Mouse (Mus musculus): ENCODE results near the gene Bag6.
A peak's percentile ranks its signal among the peaks of the same experiment; 100 is the strongest.

Bag6 gene

DNA sequence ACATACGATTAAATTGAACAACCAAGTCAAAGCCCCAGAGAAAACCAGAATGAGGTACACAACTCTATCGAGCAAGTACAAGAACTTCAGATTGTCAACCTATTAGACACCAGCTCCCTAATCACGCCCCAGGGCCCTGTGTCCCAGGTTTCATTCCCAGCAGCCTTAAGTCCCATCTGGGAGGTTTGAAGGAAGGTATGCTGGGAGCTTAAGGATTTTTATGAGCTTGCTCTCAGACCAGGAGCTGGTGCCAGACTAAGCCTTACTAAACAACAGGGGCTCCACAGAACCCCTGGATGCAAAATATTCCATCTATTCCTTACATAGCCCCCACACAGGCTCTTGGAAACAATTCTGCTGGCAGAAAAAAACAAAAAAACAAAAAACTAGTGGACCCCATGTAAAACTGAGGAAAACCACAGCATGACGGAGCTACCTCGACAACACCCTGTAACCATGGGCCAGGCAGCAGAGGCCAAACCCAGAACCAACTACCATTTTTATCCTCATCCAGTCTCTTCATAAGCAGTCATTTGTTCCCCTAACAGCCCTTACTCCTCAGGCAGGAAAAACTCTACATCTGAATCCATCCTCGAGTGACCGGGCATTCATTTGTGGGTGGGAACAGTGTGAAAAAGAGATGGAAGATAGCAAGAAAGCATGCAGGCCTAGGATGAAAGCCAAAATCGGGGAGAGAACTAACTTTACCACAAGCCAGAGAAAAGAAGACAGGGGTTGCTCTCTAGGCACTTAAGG, 28.5 kb downstream of the Bag6 start:
- peaks cover 21% of the 10 kb centered on the region for H3K36me3 ChIP-seq (ENCODE audit: control insufficient read depth, insufficient read depth, low read length, poor library complexity, severe bottlenecking)
- no peak for DNase-seq (ENCODE audit: low read depth, low spot score)

GRCm38 (mm10) chr17:35164218-35164567, 29.2 kb downstream of the Bag6 start:
- H3K36me3 ChIP-seq (ENCODE audit: control insufficient read depth, insufficient read depth, low read length, poor library complexity, severe bottlenecking), result peaks cover 15% of the 10 kb centered on the region
- no peaks in the 10 kb centered on the region for H3K27me3 ChIP-seq (ENCODE audit: control insufficient read depth, insufficient read depth, low read length, poor library complexity, severe bottlenecking)
- no peak for DNase-seq (ENCODE audit: low read depth, low spot score)

More for the DNA sequence above, 28.5 kb downstream of the Bag6 start:
- no peaks in the 10 kb centered on the region for H3K27me3 ChIP-seq (ENCODE audit: control insufficient read depth, insufficient read depth, low read length, poor library complexity, severe bottlenecking)

GRCm38 (mm10) chr17:35164568-35165450, 29.8 kb downstream of the Bag6 start, which contains the start of gene Prrc2a:
TSS of gene Prrc2a (minus strand) at chr17:35164897.
- DNase-seq (ENCODE audit: low read depth, low spot score), result peak; percentile 98
- Histone ChIP-seq H3K27me3 (ENCODE audit: control insufficient read depth, insufficient read depth, low read length, poor library complexity, severe bottlenecking) (no peaks in the 10 kb centered on the region), H3K36me3 (ENCODE audit: control insufficient read depth, insufficient read depth, low read length, poor library complexity, severe bottlenecking) (peaks cover 12% of the 10 kb centered on the region)

DNA sequence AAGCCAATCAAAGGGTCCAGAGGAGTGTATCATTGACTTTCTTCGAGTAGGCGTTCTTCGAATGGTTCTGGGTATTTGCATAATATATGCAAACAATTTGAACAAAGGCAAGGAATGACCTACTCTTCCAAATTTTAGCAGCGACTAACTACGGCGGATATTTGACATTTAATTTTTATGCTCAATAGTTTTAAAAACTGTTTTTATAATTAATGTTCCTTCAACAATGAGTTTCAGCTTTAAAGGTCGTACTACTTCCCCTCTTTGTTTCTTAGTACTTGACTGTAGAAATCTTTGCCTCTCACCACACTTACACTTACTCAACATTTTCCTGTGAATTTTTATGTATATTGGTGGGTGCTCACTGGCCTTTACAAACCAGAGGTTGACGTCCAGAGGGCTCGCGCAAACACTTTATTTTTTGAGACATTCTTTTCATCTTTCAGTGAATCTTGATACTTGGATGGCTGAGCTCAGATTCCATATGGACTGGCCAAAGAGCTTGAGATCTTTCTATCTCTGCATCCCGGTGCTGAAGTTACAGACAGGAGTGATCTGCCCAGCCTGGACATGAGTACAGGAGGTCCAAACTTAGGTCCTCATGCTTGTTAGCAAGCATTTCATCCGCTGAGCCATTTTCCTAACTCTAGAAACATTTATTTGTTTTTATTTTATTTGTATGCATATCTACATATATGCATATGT, 30.6 kb downstream of the Bag6 start:
- Histone ChIP-seq H3K27me3 (ENCODE audit: control insufficient read depth, insufficient read depth, low read length, poor library complexity, severe bottlenecking) (no peaks in the 10 kb centered on the region), H3K36me3 (ENCODE audit: control insufficient read depth, insufficient read depth, low read length, poor library complexity, severe bottlenecking) (peaks cover 5% of the 10 kb centered on the region)
- no peak for DNase-seq (ENCODE audit: low read depth, low spot score)

DNA sequence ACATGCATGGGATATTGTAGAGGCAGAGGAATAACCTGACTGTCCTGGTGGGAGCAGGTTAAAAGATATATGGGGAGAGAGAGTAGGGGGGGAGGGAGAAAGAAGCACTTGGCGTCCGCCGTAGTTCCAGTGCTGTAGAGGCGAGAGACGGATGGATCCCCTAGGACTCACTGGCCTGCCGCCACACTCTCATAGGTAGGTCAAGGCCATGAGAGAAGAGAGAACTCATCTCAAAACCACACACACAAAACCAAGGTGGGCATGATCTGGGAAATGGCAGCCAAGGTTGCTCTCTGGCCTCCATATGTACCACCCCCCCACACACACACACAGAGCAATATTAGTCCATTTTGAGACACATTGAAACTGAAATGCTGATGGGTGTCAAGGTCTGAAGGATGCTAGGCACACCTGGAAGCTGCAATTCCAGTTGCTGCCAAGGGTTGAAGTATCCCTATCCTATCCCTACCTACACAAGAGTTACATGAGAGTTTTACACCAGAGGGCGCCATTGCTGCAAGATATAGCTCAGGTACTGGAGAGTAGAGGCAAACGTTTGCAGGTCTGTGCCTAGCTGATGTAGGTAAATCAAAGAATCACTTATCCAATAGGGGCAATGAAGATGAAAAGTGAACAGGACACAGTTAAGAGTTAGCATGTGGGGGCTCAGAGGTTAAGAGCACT, 31.5 kb downstream of the Bag6 start:
- H3K36me3 ChIP-seq (ENCODE audit: control insufficient read depth, insufficient read depth, low read length, poor library complexity, severe bottlenecking), result no peaks in the 10 kb centered on the region; the same call in 1 of the 2 replicates
- DNase-seq (ENCODE audit: low read depth, low spot score), result peak; percentile 93
- H3K27me3 ChIP-seq (ENCODE audit: control insufficient read depth, insufficient read depth, low read length, poor library complexity, severe bottlenecking), result no peaks in the 10 kb centered on the region

GRCm38 (mm10) chr17:35167794-35168193, 32.8 kb downstream of the Bag6 start:
- no peaks in the 10 kb centered on the region for H3K36me3 ChIP-seq (ENCODE audit: control insufficient read depth, insufficient read depth, low read length, poor library complexity, severe bottlenecking)
- no peaks in the 10 kb centered on the region for H3K27me3 ChIP-seq (ENCODE audit: control insufficient read depth, insufficient read depth, low read length, poor library complexity, severe bottlenecking)
- no peak for DNase-seq (ENCODE audit: low read depth, low spot score)

- Histone ChIP-seq H3K27me3 (ENCODE audit: control insufficient read depth, insufficient read depth, low read length, poor library complexity, severe bottlenecking) (no peaks in the 10 kb centered on the region), H3K36me3 (ENCODE audit: control insufficient read depth, insufficient read depth, low read length, poor library complexity, severe bottlenecking) (no peaks in the 10 kb centered on the region)
- DNase-seq (ENCODE audit: low read depth, low spot score), result peak; percentile 89
Observed at GRCm38 (mm10) chr17:35168541-35169207, 33.7 kb downstream of the Bag6 start.

DNA sequence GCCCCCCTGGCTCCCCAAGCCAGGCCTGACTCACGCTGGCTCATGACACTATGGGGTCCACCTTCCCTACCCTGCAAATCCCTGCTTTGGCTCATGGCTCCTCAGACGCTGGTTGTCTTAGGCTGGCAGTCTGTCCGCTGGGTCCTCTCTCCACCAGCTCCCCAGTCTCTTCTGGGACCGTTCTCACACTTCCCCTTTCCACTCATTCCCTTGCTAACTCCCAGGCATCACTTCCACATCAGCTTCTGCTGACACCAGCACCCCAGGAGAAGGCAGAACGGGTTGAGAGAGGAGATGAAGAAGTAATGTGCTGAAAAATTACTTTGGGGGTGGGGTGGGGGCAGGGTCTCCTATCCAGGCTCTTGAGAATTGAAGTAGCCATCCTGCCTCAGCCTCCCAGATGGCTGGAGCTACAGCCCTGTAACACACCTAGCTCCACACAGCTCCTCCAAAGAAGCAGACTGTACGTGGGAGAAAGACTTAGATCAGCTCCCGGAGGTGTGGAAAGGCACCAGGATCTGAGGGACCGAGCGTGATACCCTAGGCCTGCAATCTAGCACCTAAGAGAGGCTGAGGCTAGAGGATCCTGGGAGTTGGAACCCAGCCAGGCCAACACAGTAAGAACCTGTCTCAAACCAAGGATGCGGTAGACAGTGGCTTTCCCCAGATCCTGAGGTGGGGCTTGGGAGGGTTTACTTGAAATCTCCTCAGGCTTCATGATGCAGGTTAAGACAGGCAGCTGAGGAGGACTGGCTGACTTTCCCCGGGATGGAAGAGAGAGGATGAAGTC, 37.7 kb downstream of the Bag6 start:
- DNase-seq (ENCODE audit: low read depth, low spot score), result peak; percentile 45
- Histone ChIP-seq H3K27me3 (ENCODE audit: control insufficient read depth, insufficient read depth, low read length, poor library complexity, severe bottlenecking) (no peaks in the 10 kb centered on the region), H3K36me3 (ENCODE audit: control insufficient read depth, insufficient read depth, low read length, poor library complexity, severe bottlenecking) (no peaks in the 10 kb centered on the region)

DNA sequence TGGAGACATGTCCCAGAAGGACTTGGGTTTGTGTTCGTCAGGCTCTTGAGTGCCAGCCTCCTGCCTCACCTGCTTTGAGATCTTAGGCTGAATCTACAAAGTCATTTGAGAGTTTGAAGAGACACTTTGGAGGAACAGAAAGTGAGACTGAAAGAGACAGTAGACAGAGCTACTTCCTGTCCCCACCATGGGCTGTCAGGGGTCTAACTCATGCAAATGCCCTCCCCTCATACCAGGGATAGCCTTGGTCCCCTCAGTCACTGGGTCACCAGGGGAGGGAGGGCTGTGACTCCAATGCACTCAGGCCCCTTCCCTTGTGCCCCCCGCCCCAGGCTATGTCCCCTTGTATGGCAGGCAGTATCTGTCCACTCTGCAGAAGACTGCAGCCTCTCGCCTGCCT, 38.4 kb downstream of the Bag6 start:
- Histone ChIP-seq H3K36me3 (ENCODE audit: control insufficient read depth, insufficient read depth, low read length, poor library complexity, severe bottlenecking) (no peaks in the 10 kb centered on the region), H3K27me3 (ENCODE audit: control insufficient read depth, insufficient read depth, low read length, poor library complexity, severe bottlenecking) (no peaks in the 10 kb centered on the region)
- DNase-seq (ENCODE audit: low read depth, low spot score), result peak; percentile 74

DNA sequence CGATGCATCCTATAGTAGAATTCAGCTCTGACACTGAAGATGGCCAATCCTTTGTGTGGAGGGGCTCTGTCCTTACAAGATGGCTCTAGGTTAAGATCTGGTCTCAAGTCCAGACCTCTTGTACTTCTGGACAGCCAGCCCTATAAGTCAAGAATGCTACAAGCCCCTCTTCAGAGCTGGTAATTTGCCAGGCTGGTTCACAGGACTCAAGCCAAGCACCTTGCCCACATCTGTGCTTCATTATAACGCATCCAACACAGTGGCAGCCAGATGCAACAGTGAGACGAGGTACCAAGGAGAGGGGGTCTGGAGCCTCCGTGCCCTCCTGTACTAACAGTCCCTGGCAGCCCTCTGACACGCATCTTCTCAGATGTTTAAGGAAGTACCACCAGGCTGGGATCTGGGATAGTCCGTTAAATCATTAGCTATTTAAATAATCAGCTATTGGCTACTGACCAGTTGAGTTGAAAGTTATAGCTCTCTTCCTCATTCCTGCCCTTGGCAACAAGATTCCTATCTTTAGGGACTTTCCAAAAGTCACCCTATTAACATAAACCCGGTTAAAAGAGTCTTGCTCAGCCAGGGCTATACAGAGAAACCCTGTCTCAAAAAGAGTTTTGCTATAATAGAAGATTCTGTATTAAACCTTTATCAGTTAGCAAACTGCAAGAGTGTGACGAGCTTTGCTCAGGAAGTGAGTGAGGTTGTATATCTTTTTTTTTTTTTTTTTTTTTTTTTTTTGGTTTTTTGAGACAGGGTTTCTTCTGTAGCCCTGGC, 39.4 kb downstream of the Bag6 start:
- H3K36me3 ChIP-seq (ENCODE audit: control insufficient read depth, insufficient read depth, low read length, poor library complexity, severe bottlenecking), result no peaks in the 10 kb centered on the region
- no peaks in the 10 kb centered on the region for H3K27me3 ChIP-seq (ENCODE audit: control insufficient read depth, insufficient read depth, low read length, poor library complexity, severe bottlenecking)
- no peak for DNase-seq (ENCODE audit: low read depth, low spot score)

GRCm38 (mm10) chr17:35175382-35175781, 40.4 kb downstream of the Bag6 start:
- Histone ChIP-seq H3K27me3 (ENCODE audit: control insufficient read depth, insufficient read depth, low read length, poor library complexity, severe bottlenecking) (no peaks in the 10 kb centered on the region), H3K36me3 (ENCODE audit: control insufficient read depth, insufficient read depth, low read length, poor library complexity, severe bottlenecking) (no peaks in the 10 kb centered on the region)
- peak; percentile 36 for DNase-seq (ENCODE audit: low read depth, low spot score)

GRCm38 (mm10) chr17:35175968-35176367, 41.0 kb downstream of the Bag6 start, which contains the start of gene Aif1:
TSS of gene Aif1 (minus strand) at chr17:35176068.
- DNase-seq (ENCODE audit: low read depth, low spot score), result no peak

DNA sequence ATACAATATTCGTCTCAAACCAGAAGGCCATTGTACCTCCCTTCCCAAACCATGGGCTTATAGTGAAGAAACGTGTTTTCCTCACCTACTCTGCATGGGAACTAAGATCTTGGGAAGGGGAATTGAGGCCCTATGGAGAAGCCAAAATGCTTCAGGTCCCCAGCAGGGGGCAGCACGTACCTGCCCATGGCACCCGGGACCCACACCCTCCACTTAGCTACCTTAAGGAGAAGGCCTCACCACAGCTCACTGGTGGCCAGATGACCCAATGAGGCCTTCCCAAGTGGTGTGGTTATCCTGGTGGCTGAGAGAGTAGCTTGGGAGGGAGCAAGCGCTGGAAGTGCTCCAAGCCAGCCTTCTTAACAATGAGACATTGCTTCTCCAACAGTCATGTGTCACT, 43.5 kb downstream of the Bag6 start:
- no peaks in the 10 kb centered on the region for H3K36me3 ChIP-seq (ENCODE audit: control insufficient read depth, insufficient read depth, low read length, poor library complexity, severe bottlenecking)
- DNase-seq (ENCODE audit: low read depth, low spot score), result peak; percentile 84
- H3K27me3 ChIP-seq (ENCODE audit: control insufficient read depth, insufficient read depth, low read length, poor library complexity, severe bottlenecking), result no peaks in the 10 kb centered on the region

More at GRCm38 (mm10) chr17:35175968-35176367, 41.0 kb downstream of the Bag6 start, which contains the start of gene Aif1:
- no peaks in the 10 kb centered on the region for H3K27me3 ChIP-seq (ENCODE audit: control insufficient read depth, insufficient read depth, low read length, poor library complexity, severe bottlenecking)
- no peaks in the 10 kb centered on the region for H3K36me3 ChIP-seq (ENCODE audit: control insufficient read depth, insufficient read depth, low read length, poor library complexity, severe bottlenecking)

All from splenic B cell, adult 2 months (primary cell).